Comparison of ENCODE assay signal across 8 mouse cellular contexts in genomic region chr15:99440112-99440815, GRCm38 (mm10). TPM values are rescaled to one million over a fixed set of nuclear protein-coding genes. Genes with fewer than 3 reads are reported as not detected.
DNase-seq lines count a peak whose midpoint lies in the region; ATAC-seq lines count a peak whose summit lies in the region.

No protein-coding gene starts in this region.

- H3K4me1 ChIP-seq in kidney, embryonic 16.5 days (ENCODE audit: insufficient read depth, low read length), result peaks cover 64% of the 10 kb centered on the region
- H3K4me1 ChIP-seq in heart, embryonic 13.5 days, result peaks cover 64% of the 10 kb centered on the region
- peaks cover 30% of the 10 kb centered on the region for H3K4me1 ChIP-seq in liver, embryonic 13.5 days (replicated peaks)
- peaks cover 43% of the 10 kb centered on the region for H3K4me1 ChIP-seq in stomach, embryonic 14.5 days (ENCODE audit: control insufficient read depth, insufficient read depth, low read length)

- no peaks in the 10 kb centered on the region for H3K27me3 ChIP-seq in kidney, embryonic 16.5 days (ENCODE audit: insufficient read depth, low read length)
- no peaks in the 10 kb centered on the region for H3K27me3 ChIP-seq in heart, embryonic 13.5 days (replicated peaks)
- H3K27me3 ChIP-seq in liver, embryonic 13.5 days, result no peaks in the 10 kb centered on the region
- H3K27me3 ChIP-seq in stomach, embryonic 14.5 days (ENCODE audit: control insufficient read depth, insufficient read depth, low read length), result no peaks in the 10 kb centered on the region

- no peak overlapping the region for H3K4me3 ChIP-seq in kidney, embryonic 16.5 days (ENCODE audit: low read length)
- no peak overlapping the region for H3K4me3 ChIP-seq in heart, embryonic 13.5 days
- no peak overlapping the region for H3K4me3 ChIP-seq in liver, embryonic 13.5 days (replicated peaks)
- H3K4me3 ChIP-seq in stomach, embryonic 14.5 days (ENCODE audit: low read depth, low read length), result no peak overlapping the region

- ATAC-seq in kidney, embryonic 16.5 days (ENCODE audit: low FRiP score, low TSS enrichment), result peak; percentile 64; the same call in 1 of the 2 replicates
- peak; percentile 51; the same call in 1 of the 2 replicates for ATAC-seq in heart, embryonic 13.5 days (ENCODE audit: extremely low read depth, insufficient number of reproducible peaks, low FRiP score, low TSS enrichment)
- ATAC-seq in liver, embryonic 13.5 days (ENCODE audit: low read depth), result peak; percentile 57
- ATAC-seq in stomach, embryonic 14.5 days (ENCODE audit: insufficient number of reproducible peaks, insufficient read depth, low FRiP score, low read depth), result peak; percentile 82

- H3K36me3 ChIP-seq in kidney, embryonic 16.5 days (ENCODE audit: insufficient read depth, low read length), result no peaks in the 10 kb centered on the region
- peaks cover 36% of the 10 kb centered on the region for H3K36me3 ChIP-seq in heart, embryonic 13.5 days
- H3K36me3 ChIP-seq in liver, embryonic 13.5 days, result no peaks in the 10 kb centered on the region
- no peaks in the 10 kb centered on the region; the same call in 1 of the 2 replicates for H3K36me3 ChIP-seq in stomach, embryonic 14.5 days (ENCODE audit: control insufficient read depth, insufficient read depth, low read length)

- H3K9ac ChIP-seq in kidney, embryonic 16.5 days (replicated peaks; ENCODE audit: low read length), result no peak overlapping the region
- peak overlapping the region; percentile 63 for H3K9ac ChIP-seq in heart, embryonic 13.5 days
- H3K9ac ChIP-seq in liver, embryonic 13.5 days, result no peak overlapping the region
- no peak overlapping the region for H3K9ac ChIP-seq in stomach, embryonic 14.5 days (replicated peaks; ENCODE audit: low read depth, low read length)

- H3K9me3 ChIP-seq in kidney, embryonic 16.5 days (ENCODE audit: low read length), result no peaks in the 10 kb centered on the region
- no peaks in the 10 kb centered on the region for H3K9me3 ChIP-seq in heart, embryonic 13.5 days
- no peaks in the 10 kb centered on the region for H3K9me3 ChIP-seq in liver, embryonic 13.5 days (replicated peaks)
- no peaks in the 10 kb centered on the region for H3K9me3 ChIP-seq in stomach, embryonic 14.5 days (ENCODE audit: control insufficient read depth, low read depth, low read length)

- no peak for DNase-seq in kidney, adult 9 months
- peak; percentile 44 for DNase-seq in brain, adult 2 months (ENCODE audit: low read depth, low spot score)
- no peak for DNase-seq in liver, embryonic 13.5 days
- DNase-seq in thymus, postnatal 36 days, result no peak
- DNase-seq in cerebellum, adult 18-20 months, result no peak

- WGBS in kidney, embryonic 16.5 days, result 37% methylated on average over 2 of the region's 2 CpGs
- 35% methylated on average over 2 of the region's 2 CpGs for WGBS in heart, embryonic 13.5 days
- WGBS in liver, embryonic 13.5 days (ENCODE audit: insufficient replicate concordance), result 34% methylated on average over 2 of the region's 2 CpGs
- 44% methylated on average over 2 of the region's 2 CpGs for WGBS in stomach, embryonic 14.5 days

- peak overlapping the region; percentile 66 for H3K27ac ChIP-seq in kidney, embryonic 16.5 days (ENCODE audit: low read length)
- H3K27ac ChIP-seq in heart, embryonic 13.5 days (replicated peaks), result peak overlapping the region; percentile 89
- H3K27ac ChIP-seq in liver, embryonic 13.5 days, result peak overlapping the region; percentile 45; the same call in 1 of the 2 replicates
- peak overlapping the region; percentile 93 for H3K27ac ChIP-seq in stomach, embryonic 14.5 days (ENCODE audit: low read length)

- no peak overlapping the region for H3K4me2 ChIP-seq in kidney, embryonic 16.5 days (replicated peaks; ENCODE audit: low read depth, low read length)
- peak overlapping the region; percentile 49 for H3K4me2 ChIP-seq in heart, embryonic 13.5 days
- no peak overlapping the region for H3K4me2 ChIP-seq in liver, embryonic 13.5 days
- peak overlapping the region; percentile 28 for H3K4me2 ChIP-seq in stomach, embryonic 14.5 days (replicated peaks; ENCODE audit: low read depth, low read length)

RNA-seq across cellular contexts. Expression of gene Nckap5l, which starts 17.3 kb away (rescaled TPM):
- polyA plus RNA-seq in kidney, embryonic 16.5 days (2015; fragmentation: Nextera tagmentation; extraction: Ambion mirVana), result 9.3 and 10.9 TPM in 2 replicates
- polyA plus RNA-seq in heart, embryonic 13.5 days (2015; fragmentation: Nextera tagmentation; extraction: Ambion mirVana), result 6.8 and 7.7 TPM in 2 replicates
- 0.85 and 1.1 TPM in 2 replicates for polyA plus RNA-seq in liver, embryonic 13.5 days (2015; fragmentation: Nextera tagmentation; extraction: Ambion mirVana)
- polyA plus RNA-seq in stomach, embryonic 14.5 days (2014; fragmentation: Nextera tagmentation; extraction: Ambion mirVana), result 8.9 and 9.3 TPM in 2 replicates

RNA-seq across cellular contexts. Expression of gene Bcdin3d, which starts 34.3 kb away (rescaled TPM):
- 16.8 and 18.2 TPM in 2 replicates for polyA plus RNA-seq in kidney, embryonic 16.5 days (2015; fragmentation: Nextera tagmentation; extraction: Ambion mirVana)
- 10.5 and 13.7 TPM in 2 replicates for polyA plus RNA-seq in heart, embryonic 13.5 days (2015; fragmentation: Nextera tagmentation; extraction: Ambion mirVana)
- 7.3 and 7.4 TPM in 2 replicates for polyA plus RNA-seq in liver, embryonic 13.5 days (2015; fragmentation: Nextera tagmentation; extraction: Ambion mirVana)
- 12.9 and 16.7 TPM in 2 replicates for polyA plus RNA-seq in stomach, embryonic 14.5 days (2014; fragmentation: Nextera tagmentation; extraction: Ambion mirVana)

RNA-seq across cellular contexts. Expression of gene Tmbim6, which starts 47.6 kb away (rescaled TPM):
- 634 and 653 TPM in 2 replicates for polyA plus RNA-seq in kidney, embryonic 16.5 days (2015; fragmentation: Nextera tagmentation; extraction: Ambion mirVana)
- 248 and 251 TPM in 2 replicates for polyA plus RNA-seq in heart, embryonic 13.5 days (2015; fragmentation: Nextera tagmentation; extraction: Ambion mirVana)
- polyA plus RNA-seq in liver, embryonic 13.5 days (2015; fragmentation: Nextera tagmentation; extraction: Ambion mirVana), result 188 and 210 TPM in 2 replicates
- polyA plus RNA-seq in stomach, embryonic 14.5 days (2014; fragmentation: Nextera tagmentation; extraction: Ambion mirVana), result 317 and 355 TPM in 2 replicates

Comparison
In these comparisons a context has a peak if more than half of its experiments do, and no peak if none do; other contexts are left out.
1. H3K4me2 ChIP-seq: peak in heart, embryonic 13.5 days (single experiment) and stomach, embryonic 14.5 days (single experiment); none in kidney, embryonic 16.5 days (single experiment) and liver, embryonic 13.5 days (single experiment).
2. Peak in every context shown above with its lines, with median percentiles within 50 percentile points of each other: ATAC-seq and H3K27ac ChIP-seq.